Mouse (Mus musculus) cortical plate, adult 2 months (tissue): ENCODE measurements around the gene Isl2.

Source experiments
- CTCF ChIP-seq: fragments of 200-500 bp; IDR thresholded peaks from 2 replicates; pipeline ENCODE4 v1.5.1; 2011; ENCODE audit warnings: mild to moderate bottlenecking, control low read depth, low read length; ENCODE audit not compliant: insufficient read depth; ENCODE audit errors: extremely low read depth
- POLR2A ChIP-seq: fragments of 200-500 bp; IDR thresholded peaks from 2 replicates; pipeline ENCODE4 v1.6.1; 2011; ENCODE audit warnings: mild to moderate bottlenecking, low read length, control low read depth; ENCODE audit not compliant: insufficient read depth; ENCODE audit errors: extremely low read depth

- TF ChIP-seq CTCF = no peak
- TF ChIP-seq POLR2A = no peak
Measured at GRCm38 (mm10) chr9:55540888-55541287, 2.4 kb downstream of the Isl2 start.
